21 mouse cellular contexts compared by ENCODE assay signal in the genomic region with DNA sequence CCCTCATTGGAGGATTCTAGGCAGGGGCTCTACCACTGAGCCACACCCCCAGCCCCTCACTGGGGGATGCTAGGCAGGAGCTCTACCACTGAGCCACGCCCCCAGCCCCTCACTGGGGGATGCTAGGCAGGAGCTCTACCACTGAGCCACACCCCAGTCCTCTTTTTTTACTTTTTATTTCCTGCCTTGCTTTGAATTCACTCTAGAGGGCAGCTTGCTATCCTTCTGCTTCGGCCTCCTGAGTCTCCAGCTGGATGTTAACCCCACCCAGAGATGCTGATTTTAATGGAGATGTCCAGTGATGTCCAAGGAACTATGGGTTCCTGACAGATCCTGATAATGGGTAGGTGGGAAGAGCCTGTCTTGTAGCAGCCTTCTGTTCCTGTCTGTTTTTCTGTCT. TPM values are rescaled to one million over a fixed set of nuclear protein-coding genes. Genes with fewer than 3 reads are reported as not detected.
"Had no signal": no experiment of that assay in that cellular context is flagged by ENCODE, and none has a peak within 500 bp of the region (broad histone marks: within the 10 kb centered on the region; RNA-seq: fewer than 3 reads in every experiment).

No protein-coding gene starts in this region.

- H3K4me3 ChIP-seq: midbrain, embryonic 10.5 days; midbrain, embryonic 13.5 days; midbrain, embryonic 15.5 days; neural tube, embryonic 13.5 days; neural tube, embryonic 15.5 days had no signal

- H3K9me3 ChIP-seq: midbrain, embryonic 10.5 days; midbrain, embryonic 13.5 days; midbrain, embryonic 15.5 days; neural tube, embryonic 13.5 days; neural tube, embryonic 15.5 days had no signal

- H3K27me3 ChIP-seq: midbrain, embryonic 13.5 days; midbrain, embryonic 15.5 days; neural tube, embryonic 13.5 days; neural tube, embryonic 15.5 days had no signal

- H3K4me2 ChIP-seq: lung, embryonic 14.5 days; midbrain, embryonic 13.5 days; midbrain, embryonic 15.5 days; neural tube, embryonic 13.5 days; neural tube, embryonic 15.5 days had no signal

- H3K9ac ChIP-seq: lung, embryonic 14.5 days; midbrain, embryonic 13.5 days; midbrain, embryonic 15.5 days; neural tube, embryonic 13.5 days; neural tube, embryonic 15.5 days had no signal

- H3K4me1 ChIP-seq: midbrain, embryonic 10.5 days; midbrain, embryonic 13.5 days; midbrain, embryonic 15.5 days; neural tube, embryonic 15.5 days had no signal

- H3K36me3 ChIP-seq: midbrain, embryonic 10.5 days; midbrain, embryonic 13.5 days; midbrain, embryonic 15.5 days; neural tube, embryonic 13.5 days; neural tube, embryonic 15.5 days had no signal

- H3K27ac ChIP-seq: midbrain, embryonic 10.5 days; midbrain, embryonic 13.5 days; midbrain, embryonic 15.5 days; neural tube, embryonic 13.5 days; neural tube, embryonic 15.5 days had no signal

- DNase-seq: lung, adult 18-20 months; lung, embryonic 14.5 days; lung, postnatal 10 days; lung, postnatal 4 days; retina, postnatal 1 day; right cerebral cortex, adult 18-20 months; right cerebral cortex, postnatal 25 days; right cerebral cortex, postnatal 4 days; spleen, adult 18-20 months; thymus, adult 18-20 months; thymus, postnatal 14 days had no signal

- ATAC-seq: midbrain, embryonic 13.5 days; midbrain, embryonic 15.5 days had no signal

RNA-seq across cellular contexts. Expression of gene Upk3bl, which starts 15.1 kb away (rescaled TPM):
- total RNA-seq: megakaryocyte, adult 5-6 weeks; megakaryocyte-erythroid progenitor cell, adult 5-6 weeks; midbrain, postnatal 0 days; monocyte, adult 5-6 weeks had no signal
- polyA plus RNA-seq: liver, embryonic 16.5 days; midbrain, embryonic 13.5 days; midbrain, embryonic 15.5 days; midbrain, postnatal 0 days; neural tube, embryonic 13.5 days; neural tube, embryonic 15.5 days had no signal

RNA-seq across cellular contexts. Expression of gene Upk3b, which starts 31.1 kb away (rescaled TPM):
- total RNA-seq: megakaryocyte, adult 5-6 weeks; megakaryocyte-erythroid progenitor cell, adult 5-6 weeks; midbrain, postnatal 0 days; monocyte, adult 5-6 weeks had no signal
- polyA plus RNA-seq: midbrain, embryonic 10.5 days; midbrain, embryonic 13.5 days; midbrain, embryonic 15.5 days; midbrain, postnatal 0 days had no signal
